Mouse (Mus musculus) heart, embryonic 16.5 days (tissue): ENCODE measurements around the gene Dnah14. TPM values are rescaled to one million over a fixed set of nuclear protein-coding genes. Genes with fewer than 3 reads are reported as not detected.

ENCODE experiments used
- ATAC-seq: fragments of 200-750 bp; cut with Nextera tagmentation; replicated peaks from 2 replicates; pipeline ENCODE4 v1.8.0; 2017; ENCODE audit warnings: moderate number of reproducible peaks; ENCODE audit not compliant: insufficient read depth, low FRiP score; ENCODE audit errors: extremely low read depth
- H3K27ac ChIP-seq: fragments of 300-500 bp; sonication (generic); 2 replicates; pipeline ENCODE4 v1.5.1; 2014; ENCODE audit warnings: mild to moderate bottlenecking, low read length, control low read depth, moderate library complexity
- H3K27me3 ChIP-seq: fragments of 300-500 bp; sonication (generic); 2 replicates; pipeline ENCODE4 v1.6.1; 2014; ENCODE audit warnings: low read length, mixed read lengths; ENCODE audit not compliant: control insufficient read depth, insufficient read depth
- H3K36me3 ChIP-seq: fragments of 300-500 bp; sonication (generic); 2 replicates; pipeline ENCODE4 v1.6.1; 2014; ENCODE audit not compliant: control insufficient read depth, insufficient read depth
- H3K4me1 ChIP-seq: fragments of 300-500 bp; sonication (generic); 2 replicates; pipeline ENCODE4 v1.6.1; 2014; ENCODE audit warnings: low read length, mixed read lengths; ENCODE audit not compliant: control insufficient read depth, insufficient read depth
- H3K4me2 ChIP-seq: fragments of 300-500 bp; sonication (generic); 2 replicates; pipeline ENCODE4 v1.6.1; 2014; ENCODE audit warnings: low read depth, mild to moderate bottlenecking, control low read depth, low read length
- H3K4me3 ChIP-seq: fragments of 300-500 bp; sonication (generic); 2 replicates; pipeline ENCODE4 v1.5.1; 2014; ENCODE audit warnings: mild to moderate bottlenecking, control low read depth, low read length
- H3K9ac ChIP-seq: fragments of 300-500 bp; sonication (generic); 2 replicates; pipeline ENCODE4 v1.6.1; 2014; ENCODE audit warnings: low read length, control low read depth
- H3K9me3 ChIP-seq: fragments of 300-500 bp; sonication (generic); replicated peaks from 2 replicates; pipeline ENCODE4 v1.6.1; 2016; ENCODE audit warnings: low read length; ENCODE audit not compliant: control insufficient read depth
- WGBS: fragments of 180-500 bp; shearing (Covaris S2); extraction: QIAGEN DNeasy Blood & Tissue Kit; methylation state at CpG from one replicate; pipeline ENCODE4 v1.1.7; 2014; 5-methylcytosine and 5-hydroxymethylcytosine counted together
- polyA plus RNA-seq: library from polyadenylated mRNA; unstranded; fragments of >200 nt; fragmentation: Nextera tagmentation; extraction: Ambion mirVana; gene quantifications from 2 replicates; pipeline ENCODE4 v1.2.1, GENCODE M21; 2015

The Dnah14 gene
- polyA plus RNA-seq, 1 experiment from 2014 or later: 0.80 TPM

DNA sequence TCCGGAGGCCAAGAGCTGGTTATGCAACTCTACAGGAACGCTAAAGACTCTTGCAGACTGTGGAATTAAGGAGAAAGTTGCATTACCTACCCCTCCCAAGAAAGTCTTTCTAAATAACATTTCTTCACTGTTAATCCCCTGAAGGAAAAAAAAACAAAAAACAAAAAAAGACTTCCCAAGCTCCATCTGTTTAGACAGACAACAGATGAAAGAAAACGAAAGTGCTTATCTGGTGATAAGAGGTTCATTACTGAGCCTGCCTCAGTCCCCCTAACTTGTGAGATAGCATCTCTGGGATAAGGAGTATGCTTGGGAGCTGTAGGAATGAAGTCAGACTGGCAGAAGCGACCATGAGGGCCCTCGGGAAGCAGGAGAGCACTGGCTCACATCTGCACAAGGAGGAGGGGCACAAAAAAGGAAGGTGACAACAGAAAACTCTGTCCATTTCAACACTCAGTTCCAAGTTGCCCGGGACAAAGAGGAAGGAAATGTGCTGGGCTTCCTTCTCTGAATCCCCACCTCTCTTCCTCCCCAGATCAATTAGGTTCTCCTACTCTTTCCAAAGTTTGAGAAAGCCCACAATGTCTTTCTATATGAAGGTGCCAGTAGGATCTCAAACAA lies 263.5 kb downstream of the Dnah14 start:
- H3K4me3 ChIP-seq: peak overlapping the region; percentile 29

DNA sequence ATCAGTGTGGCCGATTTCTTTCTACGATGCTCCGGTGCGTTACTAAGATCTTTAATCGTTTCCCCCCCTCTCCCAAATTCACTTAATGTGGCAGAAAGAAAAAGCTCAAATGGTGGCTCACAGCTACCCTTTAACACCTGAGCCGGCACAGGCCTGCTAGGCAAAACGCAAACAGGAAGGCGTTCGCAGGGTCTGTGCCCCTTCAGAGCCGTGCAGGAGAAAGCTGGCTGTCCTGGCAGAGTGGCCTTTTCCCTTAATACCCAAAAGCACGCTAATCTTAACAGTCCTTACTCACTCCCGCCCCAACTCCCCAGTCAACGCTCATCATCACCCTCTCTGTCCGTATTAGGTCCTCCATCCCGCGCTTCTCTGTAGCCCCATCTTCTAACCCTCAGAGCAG lies 265.0 kb downstream of the Dnah14 start:
- under 1% methylated on average over 16 of the region's 16 CpGs for WGBS
- H3K4me2 ChIP-seq: peak overlapping the region; percentile 83

More for the DNA sequence above, 263.5 kb downstream of the Dnah14 start:
- H3K4me1 ChIP-seq: peaks cover 22% of the 10 kb centered on the region
- no peaks in the 10 kb centered on the region for H3K9me3 ChIP-seq
- peak overlapping the region; percentile 55 for H3K9ac ChIP-seq
- ATAC-seq: no peak
- WGBS: 9% methylated on average over 6 of the region's 6 CpGs
- H3K27ac ChIP-seq: 0 out of 2 replicates have a peak overlapping the region, but pooled peaks have one; percentile 12
- peaks cover 21% of the 10 kb centered on the region for H3K36me3 ChIP-seq
- no peaks in the 10 kb centered on the region for H3K27me3 ChIP-seq
- H3K4me2 ChIP-seq: peak overlapping the region; percentile 83

DNA sequence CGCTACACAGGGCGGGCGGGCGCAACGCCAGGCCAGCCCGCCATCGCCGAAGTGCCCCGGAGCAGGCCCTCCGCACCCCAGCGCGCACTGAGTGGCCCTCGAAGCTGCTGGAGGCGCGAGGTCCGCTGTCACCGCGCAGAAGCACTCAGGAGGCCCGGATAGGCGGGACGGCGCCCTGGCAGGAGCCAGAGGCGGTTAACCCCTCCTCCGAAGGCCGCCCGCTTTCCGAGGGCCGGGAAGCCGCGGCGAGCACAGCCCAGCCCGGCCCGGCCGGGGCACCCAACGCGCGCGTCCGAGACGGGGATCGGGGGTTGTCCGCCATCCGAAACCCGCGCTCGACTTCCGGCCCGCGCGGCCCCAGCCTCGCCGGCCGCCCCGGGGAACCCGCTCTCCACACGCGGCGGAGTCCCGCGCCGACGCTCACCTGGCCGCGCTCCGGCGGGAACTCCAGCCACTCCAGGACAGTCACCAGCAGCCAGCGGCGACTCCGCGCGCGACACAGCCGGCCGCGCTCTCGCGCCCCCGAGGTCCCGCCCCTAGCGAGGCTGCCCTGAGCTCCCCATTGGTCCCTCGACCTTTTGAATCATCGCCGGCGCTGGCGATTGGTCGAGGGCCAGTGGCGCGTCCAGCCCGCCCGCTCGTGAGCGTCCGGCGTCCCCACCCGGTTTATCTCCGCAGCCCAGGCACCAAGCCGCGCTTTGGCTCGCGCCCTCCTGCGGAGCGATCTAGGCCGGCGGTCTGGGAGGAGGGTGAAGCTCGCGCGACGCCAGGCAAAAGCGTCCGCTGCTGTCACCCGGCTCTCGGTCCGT lies 265.7 kb downstream of the Dnah14 start:
- Histone ChIP-seq H3K27ac (peak overlapping the region; percentile 98), H3K9me3 (no peaks in the 10 kb centered on the region), H3K36me3 (0 out of 2 replicates have a peak, but pooled peaks cover 3% of the 10 kb centered on the region), H3K4me2 (peak overlapping the region; percentile 83), H3K9ac (peak overlapping the region; percentile 96), H3K4me1 (peaks cover 22% of the 10 kb centered on the region), H3K4me3 (peak overlapping the region; percentile 89), H3K27me3 (no peaks in the 10 kb centered on the region)
- under 1% methylated on average over 112 of the region's 113 CpGs for WGBS
- peak; percentile 98 for ATAC-seq

More for the DNA sequence above, 265.0 kb downstream of the Dnah14 start:
- Histone ChIP-seq H3K27me3 (no peaks in the 10 kb centered on the region), H3K9ac (peak overlapping the region; percentile 96), H3K36me3 (peaks cover 8% of the 10 kb centered on the region), H3K27ac (peak overlapping the region; percentile 98), H3K9me3 (no peaks in the 10 kb centered on the region), H3K4me1 (peaks cover 22% of the 10 kb centered on the region), H3K4me3 (peak overlapping the region; percentile 89)
- ATAC-seq: peak; percentile 2; the same call in 1 of the 2 replicates

DNA sequence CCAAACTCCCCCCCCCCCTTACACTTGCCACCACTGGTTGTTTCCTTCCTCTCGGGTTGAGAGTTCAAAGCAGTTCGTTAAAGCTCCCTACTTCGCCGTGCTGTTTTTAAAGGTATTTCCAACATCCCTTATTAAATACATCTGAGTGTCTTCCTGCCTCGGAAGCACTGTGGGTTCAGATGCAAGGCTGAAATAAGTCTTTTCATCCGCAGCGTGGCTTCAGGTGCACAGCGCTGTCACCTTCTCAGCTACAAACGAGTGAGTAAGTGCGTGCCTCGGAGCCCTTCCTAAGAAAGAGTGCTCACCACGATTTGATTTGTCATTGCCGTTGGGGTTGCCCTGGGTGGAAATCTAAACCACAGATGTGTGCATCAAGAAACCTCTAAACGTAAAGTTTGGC lies 266.4 kb downstream of the Dnah14 start, which contains the start of gene Lbr:
Gene Lbr (minus strand): TSS at position 266 of the 400 bp plus-strand sequence.
- H3K27me3 ChIP-seq: no peaks in the 10 kb centered on the region
- under 1% methylated on average over 14 of the region's 14 CpGs for WGBS

DNA sequence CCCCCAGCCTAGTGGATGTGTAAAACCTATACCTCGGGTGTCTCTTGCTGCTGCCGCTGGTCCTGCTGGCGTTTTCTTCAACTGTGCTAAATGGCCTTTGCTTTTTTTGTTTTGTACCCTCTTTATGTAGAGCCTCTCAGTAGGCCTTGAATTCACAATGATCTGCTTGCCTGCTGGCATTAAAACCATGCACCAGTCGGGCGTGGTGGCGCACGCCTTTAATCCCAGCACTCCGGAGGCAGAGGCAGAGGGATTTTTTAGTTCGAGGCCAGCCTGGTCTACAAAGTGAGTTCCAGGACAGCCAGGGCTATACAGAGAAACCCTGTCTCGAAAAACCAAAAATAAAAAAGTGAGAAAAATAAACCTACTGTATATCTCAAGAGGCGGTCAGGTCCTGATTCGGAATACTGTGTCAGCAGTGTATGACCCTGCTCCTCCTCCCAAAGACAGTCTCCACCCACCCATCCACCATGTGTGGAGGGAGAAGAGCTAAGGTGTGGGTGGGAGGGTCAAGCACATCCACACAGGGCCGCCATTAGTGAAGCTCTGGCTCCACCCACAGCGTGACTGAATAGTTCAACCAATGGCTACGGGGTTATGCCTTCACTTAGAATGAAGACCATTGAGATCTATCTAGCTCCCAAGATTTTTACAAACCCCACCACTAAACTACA lies 268.7 kb downstream of the Dnah14 start:
- Histone ChIP-seq H3K9me3 (no peaks in the 10 kb centered on the region), H3K4me2 (no peak overlapping the region), H3K4me1 (peaks cover 14% of the 10 kb centered on the region), H3K4me3 (no peak overlapping the region), H3K27me3 (no peaks in the 10 kb centered on the region), H3K27ac (no peak overlapping the region), H3K9ac (no peak overlapping the region), H3K36me3 (no peaks in the 10 kb centered on the region)
- 84% methylated on average over 15 of the region's 15 CpGs for WGBS
- ATAC-seq: no peak

More for the DNA sequence above, 266.4 kb downstream of the Dnah14 start, which contains the start of gene Lbr:
- Histone ChIP-seq H3K4me1 (peaks cover 22% of the 10 kb centered on the region), H3K4me3 (peak within 1 kb of the TSS; percentile 89), H3K9ac (peak within 1 kb of the TSS; percentile 96), H3K4me2 (peak within 1 kb of the TSS; percentile 83), H3K36me3 (no peaks in the 10 kb centered on the region), H3K9me3 (no peaks in the 10 kb centered on the region), H3K27ac (peak within 1 kb of the TSS; percentile 98)
- no peak for ATAC-seq

DNA sequence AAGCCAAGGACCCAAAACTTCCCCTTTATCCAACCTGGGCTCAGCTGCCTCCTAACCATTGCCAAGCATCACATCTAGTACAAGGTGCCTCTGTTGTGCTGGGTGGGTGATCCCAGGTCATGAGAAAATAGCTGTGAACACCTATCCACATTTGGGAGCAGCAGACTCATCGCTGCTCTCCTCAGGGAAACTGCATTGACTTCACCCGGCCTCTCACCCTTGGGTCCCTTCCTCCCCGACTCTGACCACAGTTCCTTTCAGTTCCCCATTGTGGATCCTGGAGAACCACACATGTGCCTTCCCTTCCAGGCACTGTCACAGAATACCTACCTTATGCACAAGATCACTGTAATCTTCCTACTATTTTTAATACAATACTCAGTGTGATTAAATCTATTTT lies 269.4 kb downstream of the Dnah14 start:
- 65% methylated on average over 3 of the region's 3 CpGs for WGBS
- H3K4me1 ChIP-seq: peaks cover 8% of the 10 kb centered on the region

DNA sequence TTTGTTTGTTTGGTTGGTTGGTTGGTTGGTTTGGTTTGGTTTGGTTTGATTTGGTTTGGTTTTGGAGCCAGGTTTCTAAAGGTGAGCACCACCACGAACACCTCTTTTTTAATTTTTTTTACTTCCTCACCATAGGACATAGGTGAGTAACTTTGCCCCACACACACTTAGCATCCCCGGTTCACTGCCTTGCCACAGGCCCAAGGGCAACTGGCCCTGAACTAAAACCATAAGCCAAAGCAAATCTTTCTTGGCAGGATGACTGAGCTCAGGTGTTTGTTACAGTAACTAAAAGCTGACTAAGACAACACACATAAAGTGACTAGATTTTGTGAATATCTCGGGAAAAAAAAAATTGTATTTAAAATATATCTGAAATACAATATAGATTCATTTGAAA lies 271.0 kb downstream of the Dnah14 start:
- no peak overlapping the region for H3K27ac ChIP-seq
- H3K4me3 ChIP-seq: no peak overlapping the region
- no peak for ATAC-seq
- peaks cover 14% of the 10 kb centered on the region for H3K4me1 ChIP-seq
- 87% methylated on average over 3 of the region's 3 CpGs for WGBS
- H3K36me3 ChIP-seq: no peaks in the 10 kb centered on the region
- H3K9ac ChIP-seq: no peak overlapping the region
- H3K27me3 ChIP-seq: no peaks in the 10 kb centered on the region
- no peaks in the 10 kb centered on the region for H3K9me3 ChIP-seq
- no peak overlapping the region for H3K4me2 ChIP-seq

More for the DNA sequence above, 269.4 kb downstream of the Dnah14 start:
- no peak for ATAC-seq
- no peak overlapping the region for H3K4me2 ChIP-seq
- H3K9me3 ChIP-seq: no peaks in the 10 kb centered on the region
- no peak overlapping the region for H3K4me3 ChIP-seq
- no peak overlapping the region for H3K27ac ChIP-seq
- no peak overlapping the region for H3K9ac ChIP-seq
- no peaks in the 10 kb centered on the region for H3K27me3 ChIP-seq
- H3K36me3 ChIP-seq: no peaks in the 10 kb centered on the region

DNA sequence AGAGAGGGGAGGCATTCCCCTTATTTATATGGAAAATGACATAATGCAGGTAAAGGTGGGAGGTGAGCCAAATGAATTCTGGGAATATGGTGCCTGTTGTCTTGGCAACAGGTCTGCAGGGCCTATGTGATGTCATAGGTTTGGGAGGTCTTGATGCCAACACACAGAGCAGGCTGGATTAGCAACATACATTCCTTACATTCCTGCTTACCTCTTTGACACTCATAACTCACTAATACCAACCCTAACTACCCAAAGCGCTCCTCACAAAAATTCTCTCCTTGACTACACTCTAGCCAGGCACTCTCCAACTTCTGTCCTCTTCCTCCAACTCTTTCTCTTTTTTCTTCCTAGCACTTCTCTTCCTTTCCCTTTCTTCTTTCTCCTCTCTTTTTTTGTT lies 271.9 kb downstream of the Dnah14 start:
- ATAC-seq: no peak
- H3K27ac ChIP-seq: no peak overlapping the region
- H3K4me1 ChIP-seq: peaks cover 18% of the 10 kb centered on the region
- H3K9ac ChIP-seq: no peak overlapping the region
- no peaks in the 10 kb centered on the region for H3K27me3 ChIP-seq
- no peaks in the 10 kb centered on the region for H3K36me3 ChIP-seq
- no peaks in the 10 kb centered on the region for H3K9me3 ChIP-seq
- H3K4me2 ChIP-seq: no peak overlapping the region
- H3K4me3 ChIP-seq: no peak overlapping the region
- 88% methylated on average over 1 of the region's 1 CpGs for WGBS
